Mouse (Mus musculus) neural tube, embryonic 15.5 days (tissue): ENCODE data around the gene Poc1b. TPM values are rescaled to one million over a fixed set of nuclear protein-coding genes. Genes with fewer than 3 reads are reported as not detected.
"Not testable (repeated sequence)": the region's sequence is repeated elsewhere in the genome, so short reads cannot be mapped to it uniquely, and the experiment has no call there.

Experiments
- ATAC-seq: fragments of 200-750 bp; cut with Nextera tagmentation; 2 replicates; pipeline ENCODE4 v1.8.0; 2017; ENCODE audit warnings: mild to moderate bottlenecking, moderate TSS enrichment, moderate library complexity; ENCODE audit not compliant: low FRiP score
- H3K27ac ChIP-seq: fragments of 300-500 bp; sonication (generic); replicated peaks from 2 replicates; pipeline ENCODE4 v1.5.1; 2015; ENCODE audit warnings: mild to moderate bottlenecking, inconsistent platforms
- H3K27me3 ChIP-seq: fragments of 300-500 bp; sonication (generic); replicated peaks from 2 replicates; pipeline ENCODE4 v1.6.1; 2015; ENCODE audit warnings: inconsistent platforms
- H3K36me3 ChIP-seq: fragments of 300-500 bp; sonication (generic); 2 replicates; pipeline ENCODE4 v1.6.1; 2015; ENCODE audit warnings: inconsistent platforms
- H3K4me1 ChIP-seq: fragments of 300-500 bp; sonication (generic); 2 replicates; pipeline ENCODE4 v1.6.1; 2015; ENCODE audit warnings: inconsistent platforms
- H3K4me2 ChIP-seq: fragments of 300-500 bp; sonication (generic); 2 replicates; pipeline ENCODE4 v1.6.1; 2015; ENCODE audit warnings: inconsistent platforms, mild to moderate bottlenecking, moderate library complexity
- H3K4me3 ChIP-seq: fragments of 300-500 bp; sonication (generic); replicated peaks from 2 replicates; pipeline ENCODE4 v1.5.1; 2015; ENCODE audit warnings: mild to moderate bottlenecking, inconsistent platforms
- H3K9ac ChIP-seq: fragments of 300-500 bp; sonication (generic); replicated peaks from 2 replicates; pipeline ENCODE4 v1.6.1; 2015; ENCODE audit warnings: mild to moderate bottlenecking, inconsistent platforms
- H3K9me3 ChIP-seq: fragments of 300-500 bp; sonication (generic); replicated peaks from 2 replicates; pipeline ENCODE4 v1.6.1; 2016; ENCODE audit warnings: inconsistent platforms
- WGBS: fragments of 180-500 bp; shearing (Covaris S2); methylation state at CpG from one replicate; pipeline ENCODE4 v1.1.7; 2015; ENCODE audit warnings: mixed read lengths; 5-methylcytosine and 5-hydroxymethylcytosine counted together
- polyA plus RNA-seq: library from polyadenylated mRNA; unstranded; fragments of >200 nt; fragmentation: Nextera tagmentation; extraction: Ambion mirVana; gene quantifications from 2 replicates; pipeline ENCODE4 v1.2.1, GENCODE M21; 2015

Poc1b gene
- polyA plus RNA-seq, 1 experiment from 2014 or later: 9.3 TPM

GRCm38 (mm10) chr10:99133321-99133875 lies 26.6 kb downstream of the Poc1b start:
- no peak overlapping the region for H3K4me3 ChIP-seq

GRCm38 (mm10) chr10:99136337-99136736 lies 29.5 kb downstream of the Poc1b start:
- H3K36me3 ChIP-seq: peaks cover 11% of the 10 kb centered on the region; the same call in 1 of the 2 replicates
- H3K9me3 ChIP-seq: no peaks in the 10 kb centered on the region
- H3K4me2 ChIP-seq: no peak overlapping the region
- ATAC-seq: no peak
- WGBS: 64% methylated on average over 5 of the region's 5 CpGs
- no peak overlapping the region for H3K4me3 ChIP-seq
- H3K27ac ChIP-seq: 0 out of 2 replicates have a peak overlapping the region, but pooled peaks have one; percentile 14
- H3K27me3 ChIP-seq: no peaks in the 10 kb centered on the region
- no peak overlapping the region for H3K9ac ChIP-seq
- H3K4me1 ChIP-seq: peaks cover 7% of the 10 kb centered on the region; the same call in 1 of the 2 replicates

More at GRCm38 (mm10) chr10:99133321-99133875, 26.6 kb downstream of the Poc1b start:
- no peak for ATAC-seq
- H3K9me3 ChIP-seq: no peaks in the 10 kb centered on the region
- H3K9ac ChIP-seq: no peak overlapping the region
- peaks cover 15% of the 10 kb centered on the region; the same call in 1 of the 2 replicates for H3K4me1 ChIP-seq
- H3K4me2 ChIP-seq: no peak overlapping the region
- no peaks in the 10 kb centered on the region for H3K27me3 ChIP-seq
- H3K36me3 ChIP-seq: peaks cover 8% of the 10 kb centered on the region; the same call in 1 of the 2 replicates
- WGBS: 95% methylated on average over 16 of the region's 16 CpGs
- H3K27ac ChIP-seq: no peak overlapping the region

- Histone ChIP-seq H3K4me2 (no peak overlapping the region), H3K36me3 (peaks cover 6% of the 10 kb centered on the region), H3K4me3 (no peak overlapping the region), H3K27ac (no peak overlapping the region), H3K9me3 (no peaks in the 10 kb centered on the region), H3K9ac (no peak overlapping the region), H3K27me3 (no peaks in the 10 kb centered on the region), H3K4me1 (no peaks in the 10 kb centered on the region)
- 72% methylated on average over 8 of the region's 8 CpGs for WGBS
- ATAC-seq: no peak
Observed at GRCm38 (mm10) chr10:99145611-99146010, 38.8 kb downstream of the Poc1b start.

GRCm38 (mm10) chr10:99146596-99146995 lies 39.8 kb downstream of the Poc1b start:
- no peak overlapping the region for H3K4me2 ChIP-seq
- H3K9me3 ChIP-seq: no peaks in the 10 kb centered on the region
- no peak for ATAC-seq
- H3K27me3 ChIP-seq: no peaks in the 10 kb centered on the region
- no peak overlapping the region for H3K4me3 ChIP-seq
- H3K36me3 ChIP-seq: peaks cover 6% of the 10 kb centered on the region
- 95% methylated on average over 8 of the region's 8 CpGs for WGBS
- H3K4me1 ChIP-seq: no peaks in the 10 kb centered on the region
- H3K27ac ChIP-seq: no peak overlapping the region
- H3K9ac ChIP-seq: no peak overlapping the region

DNA sequence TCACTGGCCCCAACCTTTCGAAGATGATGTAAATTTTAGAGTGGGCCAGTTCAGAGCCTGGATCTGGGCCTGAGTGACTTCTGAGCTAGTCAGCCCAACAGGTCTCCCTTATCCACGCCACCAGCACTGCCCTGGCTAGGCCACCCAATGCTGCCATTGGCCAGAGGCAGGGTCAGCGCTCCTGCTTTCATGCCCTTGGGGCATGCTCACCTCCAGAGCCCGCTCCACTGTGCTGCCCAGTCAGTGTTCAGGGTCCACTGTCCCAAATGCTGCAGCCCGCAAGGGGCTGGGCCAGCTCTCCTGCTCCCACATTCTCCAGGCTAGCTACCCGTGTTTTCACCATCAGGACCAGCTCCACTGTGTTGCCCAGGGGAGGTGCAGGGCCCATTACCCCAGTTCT lies 43.2 kb downstream of the Poc1b start:
- peaks cover 6% of the 10 kb centered on the region; the same call in 1 of the 2 replicates for H3K36me3 ChIP-seq
- H3K4me3 ChIP-seq: no peak overlapping the region
- H3K9ac ChIP-seq: no peak overlapping the region
- no peak overlapping the region for H3K27ac ChIP-seq
- H3K4me1 ChIP-seq: no peaks in the 10 kb centered on the region
- no peak overlapping the region for H3K4me2 ChIP-seq
- H3K27me3 ChIP-seq: no peaks in the 10 kb centered on the region
- WGBS: 92% methylated on average over 6 of the region's 6 CpGs
- no peaks in the 10 kb centered on the region for H3K9me3 ChIP-seq
- no peak for ATAC-seq

GRCm38 (mm10) chr10:99151580-99151979 lies 44.7 kb downstream of the Poc1b start:
- H3K9ac ChIP-seq: no peak overlapping the region
- no peaks in the 10 kb centered on the region for H3K4me1 ChIP-seq
- no peaks in the 10 kb centered on the region for H3K9me3 ChIP-seq
- no peak for ATAC-seq
- H3K4me2 ChIP-seq: no peak overlapping the region
- no peaks in the 10 kb centered on the region for H3K27me3 ChIP-seq
- H3K4me3 ChIP-seq: no peak overlapping the region
- no peak overlapping the region for H3K27ac ChIP-seq
- 0 out of 2 replicates have a peak, but pooled peaks cover 6% of the 10 kb centered on the region for H3K36me3 ChIP-seq
- WGBS: 94% methylated on average over 1 of the region's 1 CpGs

GRCm38 (mm10) chr10:99152063-99152462 lies 45.2 kb downstream of the Poc1b start:
- Histone ChIP-seq H3K27ac (no peak overlapping the region), H3K4me3 (no peak overlapping the region), H3K4me1 (no peaks in the 10 kb centered on the region), H3K4me2 (no peak overlapping the region), H3K9ac (no peak overlapping the region), H3K9me3 (no peaks in the 10 kb centered on the region), H3K36me3 (0 out of 2 replicates have a peak, but pooled peaks cover 6% of the 10 kb centered on the region), H3K27me3 (no peaks in the 10 kb centered on the region)
- ATAC-seq: no peak
- 94% methylated on average over 6 of the region's 6 CpGs for WGBS

DNA sequence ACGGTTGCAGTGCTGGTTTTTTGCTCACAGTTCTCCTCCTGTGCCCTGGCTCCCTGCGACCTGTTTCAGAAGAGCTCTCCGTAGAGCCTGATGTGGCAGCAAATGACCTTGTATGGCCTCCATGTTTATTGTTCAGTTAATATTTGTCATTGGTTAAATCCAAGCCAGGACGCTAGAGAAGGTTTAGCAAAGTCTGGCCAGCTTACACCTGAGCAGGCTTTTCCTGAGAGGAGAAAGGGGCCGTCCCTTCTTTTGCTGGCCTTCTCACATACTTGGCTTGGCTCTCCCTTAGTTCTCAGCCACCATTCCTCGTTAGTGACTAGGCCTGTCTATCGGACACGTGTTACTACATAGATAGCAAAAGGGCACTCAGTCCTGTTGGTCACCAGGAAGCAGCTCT lies 47.8 kb downstream of the Poc1b start:
- no peak overlapping the region for H3K4me2 ChIP-seq
- no peak overlapping the region for H3K27ac ChIP-seq
- H3K9ac ChIP-seq: no peak overlapping the region
- H3K4me3 ChIP-seq: no peak overlapping the region
- 92% methylated on average over 8 of the region's 8 CpGs for WGBS
- H3K27me3 ChIP-seq: no peaks in the 10 kb centered on the region
- 0 out of 2 replicates have a peak, but pooled peaks cover 6% of the 10 kb centered on the region for H3K36me3 ChIP-seq
- ATAC-seq: no peak
- no peaks in the 10 kb centered on the region for H3K4me1 ChIP-seq
- H3K9me3 ChIP-seq: no peaks in the 10 kb centered on the region

- H3K9me3 ChIP-seq: no peaks in the 10 kb centered on the region
- H3K9ac ChIP-seq: no peak overlapping the region
- ATAC-seq: no peak
- no peaks in the 10 kb centered on the region for H3K4me1 ChIP-seq
- H3K36me3 ChIP-seq: peaks cover 9% of the 10 kb centered on the region; the same call in 1 of the 2 replicates
- H3K27me3 ChIP-seq: no peaks in the 10 kb centered on the region
- H3K4me2 ChIP-seq: no peak overlapping the region
- no peak overlapping the region for H3K4me3 ChIP-seq
- 92% methylated on average over 5 of the region's 5 CpGs for WGBS
- H3K27ac ChIP-seq: no peak overlapping the region
Observed at GRCm38 (mm10) chr10:99156808-99157207, 50.0 kb downstream of the Poc1b start.

DNA sequence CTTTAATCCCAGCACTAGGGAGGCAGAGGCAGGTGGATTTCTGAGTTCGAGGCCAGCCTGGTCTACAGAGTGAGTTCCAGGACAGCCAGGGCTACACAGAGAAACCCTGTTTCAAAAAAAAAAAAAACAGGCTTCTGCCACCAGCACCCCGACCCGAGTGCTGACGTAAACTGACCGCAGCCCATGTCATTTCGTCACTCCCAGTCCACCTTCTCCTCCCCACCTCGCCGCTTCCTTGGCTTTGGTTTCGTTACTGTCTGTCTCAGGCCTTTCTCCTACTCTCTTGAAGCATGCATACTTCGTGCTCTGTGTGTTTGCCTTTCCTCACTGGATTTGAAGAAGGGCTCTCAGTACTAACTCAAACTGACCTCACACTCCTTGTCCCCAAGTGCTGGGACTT lies 50.9 kb downstream of the Poc1b start:
- H3K27me3 ChIP-seq, H3K36me3 ChIP-seq, ATAC-seq: not testable (repeated sequence)

DNA sequence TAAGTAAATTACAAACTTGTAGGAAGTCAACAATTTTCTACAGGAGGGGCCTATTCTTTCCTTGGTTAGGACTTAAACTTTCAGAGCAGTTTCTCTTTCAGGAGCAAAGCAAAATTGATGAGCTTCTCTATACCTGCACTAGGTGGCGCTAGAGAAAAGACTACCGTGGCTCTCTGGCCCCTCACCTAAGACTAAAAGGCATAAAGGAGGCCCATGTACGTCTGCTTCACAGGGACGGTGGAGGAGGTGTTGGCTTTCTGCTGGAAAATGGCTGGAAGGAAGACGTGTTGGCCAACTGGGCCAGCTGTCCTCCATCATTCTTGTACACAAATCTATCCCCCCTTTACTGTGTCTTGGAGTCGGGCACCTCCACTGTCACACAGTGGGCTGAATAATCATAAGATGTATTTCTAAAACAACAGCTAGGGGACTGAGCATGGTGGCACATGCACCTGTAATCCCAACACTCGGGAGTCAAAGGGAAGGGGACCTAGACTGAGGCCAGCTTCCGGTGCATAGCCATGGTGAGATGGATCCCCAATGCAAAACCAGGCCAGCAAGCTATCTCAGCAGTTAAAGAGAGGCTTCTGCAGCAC lies 55.2 kb downstream of the Poc1b start:
- H3K9me3 ChIP-seq: no peaks in the 10 kb centered on the region
- H3K4me1 ChIP-seq: no peaks in the 10 kb centered on the region
- no peak overlapping the region for H3K4me3 ChIP-seq
- H3K4me2 ChIP-seq: no peak overlapping the region
- no peak for ATAC-seq
- WGBS: 36% methylated on average over 8 of the region's 8 CpGs
- no peak overlapping the region for H3K27ac ChIP-seq
- H3K9ac ChIP-seq: no peak overlapping the region
- peaks cover 2% of the 10 kb centered on the region; the same call in 1 of the 2 replicates for H3K36me3 ChIP-seq
- no peaks in the 10 kb centered on the region for H3K27me3 ChIP-seq

More for the DNA sequence above, 50.9 kb downstream of the Poc1b start:
- 94% methylated on average over 10 of the region's 10 CpGs for WGBS
- not testable (repeated sequence) for H3K4me1 ChIP-seq, H3K9me3 ChIP-seq, H3K4me3 ChIP-seq, H3K4me2 ChIP-seq, H3K9ac ChIP-seq, H3K27ac ChIP-seq

DNA sequence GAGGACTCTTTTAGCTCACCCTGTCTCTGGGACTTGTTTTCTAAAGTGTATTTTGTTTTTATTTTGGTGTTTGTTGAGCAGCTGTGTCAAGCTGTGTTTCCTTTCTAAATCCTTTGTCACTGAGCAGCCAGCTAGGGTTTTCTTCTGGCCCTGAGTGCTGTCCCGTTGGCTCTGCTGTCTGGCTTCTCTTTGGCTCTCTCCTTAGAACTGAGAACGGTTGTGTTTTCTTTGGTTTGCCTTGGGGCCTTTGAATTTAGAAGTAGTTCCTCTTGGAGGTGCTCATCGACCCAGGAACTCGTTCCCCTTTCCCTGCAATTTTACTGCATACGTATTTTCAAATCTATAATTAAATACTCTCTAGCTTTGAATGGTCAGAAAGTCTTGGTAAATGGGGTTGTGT lies 56.2 kb downstream of the Poc1b start:
- Histone ChIP-seq H3K27me3 (no peaks in the 10 kb centered on the region), H3K4me1 (no peaks in the 10 kb centered on the region), H3K4me2 (no peak overlapping the region), H3K4me3 (no peak overlapping the region), H3K9ac (no peak overlapping the region), H3K36me3 (peaks cover 2% of the 10 kb centered on the region; the same call in 1 of the 2 replicates), H3K9me3 (no peaks in the 10 kb centered on the region), H3K27ac (no peak overlapping the region)
- no peak for ATAC-seq
- WGBS: 91% methylated on average over 5 of the region's 5 CpGs
